Mouse (Mus musculus) natural killer cell, adult 2 months (primary cell): ENCODE measurements around the gene Hist1h2bq.
"Not testable (repeated sequence)": the region's sequence is repeated elsewhere in the genome, so short reads cannot be mapped to it uniquely, and the experiment has no call there.

ENCODE experiments used
- DNase-seq, 2 experiments: peaks; one replicate each; pipeline ENCODE4 v3.0.0; 2022; ENCODE audit warnings: low spot score in 2 of 2

Gene Hist1h2bq

GRCm38 (mm10) chr13:21789925-21790324 lies 20.1 kb downstream of the Hist1h2bq start:
- DNase-seq: no peak

GRCm38 (mm10) chr13:21787760-21788593 lies 22.0 kb downstream of the Hist1h2bq start:
- DNase-seq: no peak

- DNase-seq: peak; percentile 86 to 89
These were observed 22.9 kb downstream of the Hist1h2bq start, which contains the start of the genes Hist1h2an and Hist1h2bp for GRCm38 (mm10) chr13:21786899-21787629. TSS of gene Hist1h2an (minus strand) at chr13:21787218. TSS of gene Hist1h2bp (plus strand) at chr13:21787461.

GRCm38 (mm10) chr13:21786189-21786898 lies 23.7 kb downstream of the Hist1h2bq start:
- DNase-seq: no peak

GRCm38 (mm10) chr13:21784311-21784710 lies 25.7 kb downstream of the Hist1h2bq start:
- DNase-seq: no peak

- peak; percentile 14 for DNase-seq
These were observed 26.2 kb downstream of the Hist1h2bq start for GRCm38 (mm10) chr13:21783734-21784161.

- DNase-seq: peak; percentile 64 to 65
These were observed 26.8 kb downstream of the Hist1h2bq start, which contains the start of gene Hist1h3i for GRCm38 (mm10) chr13:21783255-21783617. TSS of gene Hist1h3i (minus strand) at chr13:21783370.

GRCm38 (mm10) chr13:21782361-21783254 lies 27.4 kb downstream of the Hist1h2bq start:
- not testable (repeated sequence) for DNase-seq

GRCm38 (mm10) chr13:21781639-21782038 lies 28.4 kb downstream of the Hist1h2bq start:
- no peak for DNase-seq

- no peak for DNase-seq
These were observed 28.9 kb downstream of the Hist1h2bq start for GRCm38 (mm10) chr13:21781021-21781555.

GRCm38 (mm10) chr13:21779767-21780731 lies 29.9 kb downstream of the Hist1h2bq start, which contains the start of gene Hist1h1b:
TSS of gene Hist1h1b (minus strand) at chr13:21780625.
- peak; percentile 16 to 38 for DNase-seq

- peak; percentile 68 to 70 for DNase-seq
These were observed 30.9 kb downstream of the Hist1h2bq start for GRCm38 (mm10) chr13:21778814-21779766.
